Mouse (Mus musculus) CH12.LX (cell line): Measurements from ENCODE around the gene Layn. TPM values are rescaled to one million over a fixed set of nuclear protein-coding genes. Genes with fewer than 3 reads are reported as not detected.

Source experiments
- DNase-seq: peaks from one replicate; pipeline ENCODE4 v3.0.0-alpha.2; 2013; ENCODE audit errors: extremely low read depth
- H3K27ac ChIP-seq: 2 replicates; pipeline ENCODE4 v1.5.1; 2012; ENCODE audit warnings: low read depth, mild to moderate bottlenecking, control low read depth, moderate library complexity; ENCODE audit not compliant: insufficient read depth
- H3K27me3 ChIP-seq: replicated peaks from 2 replicates; pipeline ENCODE3; 2012; ENCODE audit warnings: inconsistent platforms
- H3K36me3 ChIP-seq, 2 experiments: replicated peaks in 1 of 2; 2 replicates each; pipeline versions ENCODE3 to v1.6.1; 2012; ENCODE audit warnings: inconsistent platforms in 1 of 2, low read length in 1 of 2, mild to moderate bottlenecking in 1 of 2, mixed read lengths in 1 of 2, moderate library complexity in 1 of 2; ENCODE audit not compliant: control insufficient read depth in 1 of 2, insufficient read depth in 1 of 2
- H3K4me1 ChIP-seq, 2 experiments: 2 replicates each; pipeline ENCODE4 v1.6.1; 2012; ENCODE audit warnings: inconsistent platforms in 1 of 2, moderate library complexity in 1 of 2; ENCODE audit not compliant: insufficient read depth in 2 of 2, control insufficient read depth in 1 of 2
- H3K4me2 ChIP-seq: 2 replicates; pipeline ENCODE4 v1.6.1; 2012; ENCODE audit warnings: low read depth, mild to moderate bottlenecking, control low read depth; ENCODE audit not compliant: poor library complexity, insufficient read depth, severe bottlenecking
- H3K4me3 ChIP-seq, 3 experiments: fragments of 150-350 bp in 1 of 3; sonication (generic) in 1 of 3; replicated peaks in 1 of 3; 2 replicates each; pipeline versions ENCODE3 to v1.5.1; 2011 to 2012; ENCODE audit warnings: low read depth in 2 of 3, low read length in 2 of 3, mild to moderate bottlenecking in 2 of 3, moderate library complexity in 2 of 3, control low read depth in 1 of 3, improper control_type of control experiment in 1 of 3, inconsistent platforms in 1 of 3, mixed read lengths in 1 of 3; ENCODE audit not compliant: poor library complexity in 1 of 3
- H3K79me2 ChIP-seq: replicated peaks from 2 replicates; pipeline ENCODE4 v1.6.1; 2012; ENCODE audit warnings: mild to moderate bottlenecking, moderate library complexity; ENCODE audit not compliant: control insufficient read depth, poor library complexity, insufficient read depth, severe bottlenecking; ENCODE audit errors: extremely low read depth
- H3K9ac ChIP-seq: 2 replicates; pipeline ENCODE4 v1.6.1; 2012; ENCODE audit warnings: low read depth, mild to moderate bottlenecking, control low read depth, moderate library complexity; ENCODE audit not compliant: insufficient read depth
- H3K9me3 ChIP-seq: replicated peaks from 2 replicates; pipeline ENCODE3; 2012; ENCODE audit warnings: low read length, inconsistent platforms, mixed read lengths
- BHLHE40 ChIP-seq: IDR thresholded peaks from 2 replicates; pipeline ENCODE4 v1.6.1; 2011; ENCODE audit warnings: mild to moderate bottlenecking, low read depth, low read length, improper control_type of control experiment
- CHD1 ChIP-seq: IDR thresholded peaks from 2 replicates; pipeline ENCODE4 v1.6.1; 2012; ENCODE audit warnings: low read depth, low read length, improper control_type of control experiment, inconsistent platforms
- CTCF ChIP-seq, 2 experiments: IDR thresholded peaks in 1 of 2; conservative IDR thresholded peaks in 1 of 2; 2 replicates each; pipeline ENCODE4 v1.5.1; 2011 to 2012; ENCODE audit warnings: low read depth in 2 of 2, low read length in 2 of 2, improper control_type of control experiment in 1 of 2, inconsistent platforms in 1 of 2, mild to moderate bottlenecking in 1 of 2, moderate library complexity in 1 of 2
- E2F4 ChIP-seq: IDR thresholded peaks from 2 replicates; pipeline ENCODE4 v1.6.1; 2011; ENCODE audit warnings: low read depth, low read length, improper control_type of control experiment; ENCODE audit not compliant: insufficient replicate concordance
- ELF1 ChIP-seq: IDR thresholded peaks from 2 replicates; pipeline ENCODE4 v1.6.1; 2014; ENCODE audit warnings: low read depth, mild to moderate bottlenecking, inconsistent platforms, low read length, improper control_type of control experiment
- EP300 ChIP-seq: IDR thresholded peaks from 2 replicates; pipeline ENCODE4 v1.6.1; 2011; ENCODE audit warnings: low read length, improper control_type of control experiment
- HCFC1 ChIP-seq: IDR thresholded peaks from 2 replicates; pipeline ENCODE4 v1.6.1; 2012; ENCODE audit warnings: low read depth, mild to moderate bottlenecking, inconsistent platforms, low read length, improper control_type of control experiment
- IRF4 ChIP-seq: IDR thresholded peaks from 2 replicates; pipeline ENCODE4 v1.6.1; 2014; ENCODE audit warnings: low read depth, mild to moderate bottlenecking, inconsistent platforms, low read length, improper control_type of control experiment
- JUN ChIP-seq: IDR thresholded peaks from 2 replicates; pipeline ENCODE4 v1.6.1; 2011; ENCODE audit warnings: low read depth, mild to moderate bottlenecking, low read length, improper control_type of control experiment, moderate library complexity; ENCODE audit not compliant: insufficient read depth
- MAZ ChIP-seq: IDR thresholded peaks from 2 replicates; pipeline ENCODE4 v1.6.1; 2012; ENCODE audit warnings: low read depth, mild to moderate bottlenecking, inconsistent platforms, low read length, improper control_type of control experiment, moderate library complexity
- MEF2A ChIP-seq: IDR thresholded peaks from 2 replicates; pipeline ENCODE4 v1.6.1; 2014; ENCODE audit warnings: low read depth, mild to moderate bottlenecking, inconsistent platforms, low read length, improper control_type of control experiment, borderline replicate concordance
- MYC ChIP-seq: IDR thresholded peaks from 2 replicates; pipeline ENCODE4 v1.6.1; 2011; ENCODE audit warnings: low read depth, mild to moderate bottlenecking, improper control_type of control experiment, low read length
- NELFE ChIP-seq: IDR thresholded peaks from 2 replicates; pipeline ENCODE4 v1.6.1; 2011; ENCODE audit warnings: low read depth, low read length, improper control_type of control experiment
- PAX5 ChIP-seq: IDR thresholded peaks from 2 replicates; pipeline ENCODE4 v1.6.1; 2012; ENCODE audit warnings: low read length, inconsistent platforms, mixed read lengths
- POLR2A ChIP-seq: IDR thresholded peaks from 2 replicates; pipeline ENCODE4 v1.6.1; 2011; ENCODE audit warnings: low read depth, mild to moderate bottlenecking, improper control_type of control experiment, low read length
- RAD21 ChIP-seq: IDR thresholded peaks from 2 replicates; pipeline ENCODE4 v1.6.1; 2011; ENCODE audit warnings: low read depth, mild to moderate bottlenecking, low read length, improper control_type of control experiment, moderate library complexity
- RCOR1 ChIP-seq: conservative IDR thresholded peaks from 2 replicates; pipeline ENCODE4 v1.6.1; 2012; ENCODE audit warnings: low read depth, mild to moderate bottlenecking, inconsistent platforms, low read length, improper control_type of control experiment
- SMC3 ChIP-seq: IDR thresholded peaks from 2 replicates; pipeline ENCODE4 v1.6.1; 2011; ENCODE audit warnings: low read depth, low read length, improper control_type of control experiment
- TCF12 ChIP-seq: IDR thresholded peaks from 2 replicates; pipeline ENCODE4 v1.6.1; 2014; ENCODE audit warnings: low read depth, mild to moderate bottlenecking, inconsistent platforms, low read length, improper control_type of control experiment
- ZC3H11A ChIP-seq: IDR thresholded peaks from 2 replicates; pipeline ENCODE4 v1.6.1; 2012; ENCODE audit warnings: low read depth, mild to moderate bottlenecking, inconsistent platforms, low read length, improper control_type of control experiment
- ZKSCAN1 ChIP-seq: IDR thresholded peaks from 2 replicates; pipeline ENCODE4 v1.6.1; 2012; ENCODE audit warnings: low read depth, inconsistent platforms, low read length, improper control_type of control experiment, borderline replicate concordance
- dilution Hi-C: fragments of 300-500 bp; cut with MboI; formaldehyde crosslinking; loops from 2 replicates; pipeline ENCODE4 v1.14.3; 2020; ENCODE audit warnings: low sequenced_read_pairs; ENCODE audit not compliant: extremely low pct_unique_long_range_greater_than_20kb, extremely low pct_ligation_motif_present
- in situ Hi-C: fragments of 300-500 bp; cut with MboI; formaldehyde crosslinking; loops from 3 replicates; pipeline ENCODE4 v1.14.3; 2019; ENCODE audit warnings: low sequenced_read_pairs, low pct_ligation_motif_present, low pct_unique_long_range_greater_than_20kb, mixed read lengths
- polyA plus RNA-seq: library from polyadenylated mRNA; unstranded; fragments of >175 nt; gene quantifications from 2 replicates; pipeline ENCODE4 v1.2.1, GENCODE M21; 2012; ENCODE audit warnings: low read depth; ENCODE audit not compliant: insufficient read length
- total RNA-seq, 2 experiments: library from RNA; depleted of rRNA; stranded (reverse); fragments of 300-350 nt in 1 of 2; fragments of >200 nt in 1 of 2; gene quantifications; 2 replicates each; pipeline ENCODE4 v1.2.3; 2012 to 2014

Layn gene
- total and polyA plus RNA-seq, 3 experiments, result not detected

DNA sequence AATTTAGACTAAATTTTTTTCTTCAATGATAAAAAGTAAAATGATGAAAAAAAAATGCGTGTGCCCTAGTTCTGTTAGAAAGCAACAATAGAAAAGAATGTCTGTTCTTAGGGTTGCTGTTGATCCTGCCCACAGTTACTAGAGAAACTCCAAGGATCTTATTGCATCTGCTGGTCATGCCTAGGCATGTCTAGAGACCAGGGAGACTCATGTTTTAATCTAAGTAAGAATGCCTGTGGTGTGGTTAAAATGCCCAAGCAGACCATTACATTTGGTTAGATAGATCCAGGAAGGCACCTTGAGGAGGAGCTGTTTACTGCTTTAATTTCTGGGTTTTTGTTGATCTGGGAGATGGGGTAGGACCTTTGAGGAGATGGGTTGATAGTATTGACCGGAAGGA is 28.9 kb upstream of the Layn start:
- Histone ChIP-seq H3K4me2 (peak overlapping the region; percentile 15), H3K9ac (0 out of 2 replicates have a peak overlapping the region, but pooled peaks have one; percentile 33), H3K36me3 (no peaks in the 10 kb centered on the region), H3K79me2 (no peaks in the 10 kb centered on the region; the same call in 1 of the 2 replicates), H3K27ac (no peak overlapping the region), H3K27me3 (no peaks in the 10 kb centered on the region), H3K9me3 (peaks cover 7% of the 10 kb centered on the region), H3K4me1 (peaks cover 0 to 5% of the 10 kb centered on the region in 2 experiments; a peak in 2 of 4 replicates), H3K4me3 (no peak overlapping the region)
- dilution Hi-C loops, result no loop called here
- in situ Hi-C loops, result no loop called here
- peak; percentile 7 for DNase-seq
- TF ChIP-seq ZC3H11A (no peak), MEF2A (no peak), CTCF (conservative IDR thresholded peaks at IDR 0.05 in 1 of 2, IDR thresholded peaks at IDR 0.05 in 1 of 2; ENCODE audit: low read depth in 2 of 2, low read length in 2 of 2) (no peak), E2F4 (no peak), POLR2A (no peak), HCFC1 (no peak), CHD1 (0 out of 2 replicates have a peak, but pooled peaks have one; percentile 47), RCOR1 (no peak)

DNA sequence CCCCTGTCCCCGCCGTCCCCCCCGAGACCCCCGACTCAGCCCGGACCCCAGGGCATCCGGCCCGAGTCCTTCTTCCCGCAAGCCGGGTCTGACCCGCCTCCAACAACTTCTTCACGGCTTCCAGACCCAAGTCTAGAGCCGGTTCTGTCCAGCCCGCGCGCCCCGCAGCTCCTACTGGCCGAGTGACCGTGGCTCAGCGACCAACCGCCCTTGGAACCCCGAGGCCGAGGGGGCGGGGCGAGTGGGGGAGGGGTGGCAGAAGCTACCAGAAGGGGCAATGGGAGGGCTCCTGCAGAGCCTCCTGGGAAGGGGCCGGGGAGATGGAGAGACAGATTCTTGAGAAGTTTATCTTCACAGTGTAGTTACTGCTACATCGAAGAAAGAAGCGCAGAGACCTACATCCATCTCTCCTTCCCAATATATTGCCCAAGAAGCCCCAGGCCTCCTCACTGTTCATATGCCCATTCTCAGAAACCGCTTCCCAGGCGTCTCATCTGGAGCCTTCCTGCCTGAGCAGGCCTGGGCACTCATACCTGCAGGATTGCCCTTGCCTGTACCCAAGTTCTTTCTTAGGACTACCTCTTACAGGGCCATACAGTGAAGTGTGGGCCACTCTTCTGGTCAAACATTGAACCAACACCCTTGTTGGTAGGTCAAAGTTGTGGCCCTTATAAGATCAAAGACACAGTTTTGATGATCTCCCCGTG is 27.1 kb upstream of the Layn start:
- Histone ChIP-seq H3K79me2 (no peaks in the 10 kb centered on the region; the same call in 1 of the 2 replicates), H3K27me3 (no peaks in the 10 kb centered on the region), H3K9me3 (peaks cover 7% of the 10 kb centered on the region), H3K4me3 (no peak overlapping the region), H3K4me1 (peaks cover 0 to 5% of the 10 kb centered on the region in 2 experiments; a peak in 2 of 4 replicates), H3K4me2 (no peak overlapping the region), H3K27ac (no peak overlapping the region), H3K36me3 (no peaks in the 10 kb centered on the region), H3K9ac (no peak overlapping the region)
- TF ChIP-seq ZC3H11A (no peak), JUN (no peak), PAX5 (no peak), MYC (no peak)
- no peak for DNase-seq
- in situ Hi-C loops, result no loop called here
- dilution Hi-C loops, result no loop called here

DNA sequence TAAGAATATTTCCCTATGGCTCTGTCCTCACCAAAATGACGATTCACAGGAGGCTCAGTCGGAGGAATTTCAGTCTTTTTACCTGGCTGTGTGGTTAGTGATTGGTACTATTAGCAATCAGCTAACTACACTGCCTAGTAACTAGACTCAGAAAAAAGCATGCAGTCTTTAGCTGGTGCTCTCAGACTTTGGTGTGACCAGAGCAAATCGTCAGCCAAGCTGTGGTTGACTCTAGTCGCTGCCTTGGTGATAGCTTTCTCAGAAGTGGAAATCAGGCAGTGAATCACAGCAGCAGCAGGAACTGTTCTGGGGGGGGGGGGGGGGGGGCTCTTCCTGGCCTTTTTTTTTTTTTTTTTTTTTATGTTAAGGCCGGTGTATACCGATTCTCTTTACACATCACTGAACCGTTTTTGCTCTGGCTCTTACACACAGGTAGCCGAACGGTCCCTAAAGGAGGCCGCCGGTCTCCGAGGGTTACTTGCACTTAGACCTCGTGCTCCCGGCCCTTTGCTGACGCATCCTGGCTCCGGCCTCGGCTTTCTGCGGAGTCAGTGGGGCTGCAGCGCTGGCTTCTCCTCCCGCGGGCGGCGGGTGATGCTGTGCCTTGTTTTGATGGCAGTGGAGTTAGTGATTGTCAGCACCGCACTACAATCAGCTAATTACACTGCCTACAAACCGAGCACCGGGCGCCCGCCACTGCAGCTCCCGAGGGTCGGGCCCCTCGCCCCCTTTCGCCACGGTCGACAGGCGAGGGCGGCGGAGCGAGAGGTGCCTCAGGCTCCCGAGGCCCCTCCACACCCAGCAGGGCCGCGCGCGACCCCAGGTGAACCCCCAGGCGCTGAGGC is 26.3 kb upstream of the Layn start:
- dilution Hi-C loops, result no loop called here

More for the DNA sequence above, 26.3 kb upstream of the Layn start:
- peaks cover 0 to 5% of the 10 kb centered on the region in 2 experiments; a peak in 2 of 4 replicates for H3K4me1 ChIP-seq
- no peak overlapping the region for H3K4me3 ChIP-seq
- TF ChIP-seq CHD1 (no peak), TCF12 (no peak), POLR2A (no peak), EP300 (no peak), PAX5 (no peak), BHLHE40 (no peak), ZKSCAN1 (no peak), MAZ (no peak), HCFC1 (no peak), ZC3H11A (no peak), NELFE (no peak), RAD21 (no peak), MYC (no peak), SMC3 (no peak), IRF4 (no peak), ELF1 (no peak)
- in situ Hi-C loops, result no loop called here
- H3K36me3 ChIP-seq, result no peaks in the 10 kb centered on the region
- H3K27ac ChIP-seq, result no peak overlapping the region
- no peak for DNase-seq
- no peak overlapping the region for H3K4me2 ChIP-seq
- H3K9ac ChIP-seq, result no peak overlapping the region
- peaks cover 7% of the 10 kb centered on the region for H3K9me3 ChIP-seq
- H3K79me2 ChIP-seq, result no peaks in the 10 kb centered on the region; the same call in 1 of the 2 replicates
- H3K27me3 ChIP-seq, result no peaks in the 10 kb centered on the region
